Mouse (Mus musculus) small intestine, adult 2 months (tissue): ENCODE data around the gene Eif3k.

Source experiments
- CTCF ChIP-seq: fragments of 200-500 bp; IDR thresholded peaks from 2 replicates; pipeline ENCODE4 v1.5.1; 2012; ENCODE audit warnings: low read depth, mild to moderate bottlenecking, control low read depth, inconsistent platforms, low read length, moderate library complexity, mixed read lengths; ENCODE audit not compliant: insufficient replicate concordance, insufficient read length; ENCODE audit errors: extremely low read depth
- POLR2A ChIP-seq: fragments of 200-500 bp; IDR thresholded peaks from 2 replicates; pipeline ENCODE4 v1.6.1; 2012; ENCODE audit warnings: low read depth, mild to moderate bottlenecking, control low read depth, inconsistent platforms, low read length, moderate library complexity

GRCm38 (mm10) chr7:29019447-29020220 lies 38.0 kb upstream of the Eif3k start:
- TF ChIP-seq POLR2A: no peak
- TF ChIP-seq CTCF: no peak
